Mouse (Mus musculus) limb, embryonic 14.5 days (tissue): ENCODE results near the gene Axin2. TPM values are rescaled to one million over a fixed set of nuclear protein-coding genes. Genes with fewer than 3 reads are reported as not detected.
A peak's percentile ranks its signal among the peaks of the same experiment; 100 is the strongest.

Source experiments
- ATAC-seq: fragments of 200-750 bp; cut with Nextera tagmentation; 2 replicates; pipeline ENCODE4 v1.8.0; 2017; ENCODE audit warnings: low read depth, moderate number of reproducible peaks, moderate TSS enrichment; ENCODE audit not compliant: low FRiP score
- DNase-seq: peaks from one replicate; pipeline ENCODE4 v3.0.0-alpha.2; 2015; ENCODE audit warnings: low spot score
- H3K27ac ChIP-seq: fragments of 300-500 bp; sonication (generic); replicated peaks from 2 replicates; pipeline ENCODE4 v1.5.1; 2014; ENCODE audit warnings: low read depth, mild to moderate bottlenecking, low read length, moderate library complexity, mixed read lengths
- H3K27me3 ChIP-seq: fragments of 300-500 bp; sonication (generic); 2 replicates; pipeline ENCODE4 v1.6.1; 2014; ENCODE audit warnings: low read length, mixed read lengths; ENCODE audit not compliant: control insufficient read depth, insufficient read depth
- H3K36me3 ChIP-seq: fragments of 300-500 bp; sonication (generic); 2 replicates; pipeline ENCODE4 v1.6.1; 2014; ENCODE audit warnings: mild to moderate bottlenecking, low read length, moderate library complexity, mixed read lengths; ENCODE audit not compliant: control insufficient read depth, insufficient read depth
- H3K4me1 ChIP-seq: fragments of 300-500 bp; sonication (generic); 2 replicates; pipeline ENCODE4 v1.6.1; 2014; ENCODE audit warnings: antibody characterized with exemption, low read length, mixed read lengths; ENCODE audit not compliant: control insufficient read depth, insufficient read depth
- H3K4me2 ChIP-seq: fragments of 300-500 bp; sonication (generic); replicated peaks from 2 replicates; pipeline ENCODE4 v1.6.1; 2014; ENCODE audit warnings: low read depth, mild to moderate bottlenecking, low read length, moderate library complexity; ENCODE audit not compliant: severe bottlenecking
- H3K4me3 ChIP-seq: fragments of 300-500 bp; sonication (generic); replicated peaks from 2 replicates; pipeline ENCODE4 v1.5.1; 2014; ENCODE audit warnings: low read length
- H3K9ac ChIP-seq: fragments of 300-500 bp; sonication (generic); 2 replicates; pipeline ENCODE4 v1.6.1; 2014; ENCODE audit warnings: mild to moderate bottlenecking, low read depth, low read length, moderate library complexity; ENCODE audit not compliant: severe bottlenecking
- H3K9me3 ChIP-seq: fragments of 300-500 bp; sonication (generic); 2 replicates; pipeline ENCODE4 v1.6.1; 2016; ENCODE audit warnings: low read length; ENCODE audit not compliant: control insufficient read depth
- POLR2A ChIP-seq: fragments of 200-500 bp; IDR thresholded peaks from 2 replicates; pipeline ENCODE4 v1.8.0; 2012; ENCODE audit warnings: inconsistent platforms, mild to moderate bottlenecking, moderate library complexity, borderline replicate concordance; ENCODE audit not compliant: insufficient read depth, insufficient read length; ENCODE audit errors: extremely low read depth
- WGBS: fragments of 180-500 bp; shearing (Covaris S2); extraction: QIAGEN DNeasy Blood & Tissue Kit; methylation state at CpG from one replicate; pipeline ENCODE4 v1.1.7; 2014; 5-methylcytosine and 5-hydroxymethylcytosine counted together
- polyA plus RNA-seq, 2 experiments: library from polyadenylated mRNA; depleted of rRNA in 1 of 2; stranded (reverse) in 1 of 2; unstranded in 1 of 2; fragments of >200 nt; fragmentation: Nextera tagmentation in 1 of 2; extraction: Ambion mirVana in 1 of 2; gene quantifications; 2 replicates each; pipeline versions ENCODE4 v1.2.1 to v1.2.3; 2012 to 2014

Gene Axin2
- polyA plus RNA-seq, 2 experiments, result 22.6 to 50.9 TPM

DNA sequence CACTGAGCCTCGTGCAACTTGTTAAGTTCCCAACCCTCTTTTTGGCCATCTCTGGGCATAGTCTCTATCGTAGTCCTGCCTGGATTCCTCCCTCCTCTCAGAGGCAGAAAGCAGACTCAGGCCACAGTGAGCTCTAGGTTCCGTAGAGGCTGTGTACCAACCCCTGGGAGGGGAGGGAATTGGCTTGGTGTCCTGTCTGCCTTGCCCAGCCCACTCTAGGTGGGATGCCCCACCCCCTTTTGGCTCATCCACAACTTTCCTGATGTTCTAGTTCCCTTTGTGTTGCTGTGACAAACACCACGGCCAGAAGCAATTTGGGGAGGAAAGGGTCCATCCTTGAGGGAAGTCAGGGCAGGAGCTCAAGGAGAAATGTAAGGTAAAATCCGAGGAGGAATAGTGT lies 39.0 kb downstream of the Axin2 start:
- no peak for TF ChIP-seq POLR2A
- 58% methylated on average over 5 of the region's 5 CpGs for WGBS
- Histone ChIP-seq H3K36me3 (no peaks in the 10 kb centered on the region), H3K27me3 (no peaks in the 10 kb centered on the region), H3K4me2 (no peak overlapping the region), H3K4me1 (peaks cover 18% of the 10 kb centered on the region), H3K9ac (no peak overlapping the region), H3K4me3 (no peak overlapping the region), H3K9me3 (no peaks in the 10 kb centered on the region), H3K27ac (no peak overlapping the region)
- ATAC-seq (no peak), DNase-seq (no peak)

DNA sequence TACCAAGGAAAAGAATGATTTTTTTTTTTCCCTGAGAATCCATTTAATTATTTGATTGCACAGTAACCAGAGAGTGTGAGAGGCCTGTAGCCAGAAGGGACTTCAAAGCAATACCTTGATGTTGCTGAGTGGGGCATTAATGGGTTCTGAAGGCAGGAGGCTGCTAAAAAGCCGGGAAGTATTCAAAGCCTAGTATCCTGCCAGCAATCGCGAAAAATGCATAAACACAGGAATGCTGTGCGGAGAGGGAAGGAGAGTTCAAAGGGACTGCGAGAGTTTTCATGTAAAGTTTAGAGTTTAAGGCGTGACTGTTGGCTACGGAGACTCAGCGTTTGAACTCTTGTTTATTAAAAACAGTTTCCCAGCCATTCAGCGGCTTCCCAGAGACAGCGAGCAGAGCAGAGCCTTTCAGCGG lies 41.5 kb downstream of the Axin2 start:
- peak overlapping the region; percentile 28; the same call in 1 of the 2 replicates for H3K4me2 ChIP-seq
- ATAC-seq, result peak; percentile 45; the same call in 1 of the 2 replicates
- under 1% methylated on average over 11 of the region's 11 CpGs for WGBS

DNA sequence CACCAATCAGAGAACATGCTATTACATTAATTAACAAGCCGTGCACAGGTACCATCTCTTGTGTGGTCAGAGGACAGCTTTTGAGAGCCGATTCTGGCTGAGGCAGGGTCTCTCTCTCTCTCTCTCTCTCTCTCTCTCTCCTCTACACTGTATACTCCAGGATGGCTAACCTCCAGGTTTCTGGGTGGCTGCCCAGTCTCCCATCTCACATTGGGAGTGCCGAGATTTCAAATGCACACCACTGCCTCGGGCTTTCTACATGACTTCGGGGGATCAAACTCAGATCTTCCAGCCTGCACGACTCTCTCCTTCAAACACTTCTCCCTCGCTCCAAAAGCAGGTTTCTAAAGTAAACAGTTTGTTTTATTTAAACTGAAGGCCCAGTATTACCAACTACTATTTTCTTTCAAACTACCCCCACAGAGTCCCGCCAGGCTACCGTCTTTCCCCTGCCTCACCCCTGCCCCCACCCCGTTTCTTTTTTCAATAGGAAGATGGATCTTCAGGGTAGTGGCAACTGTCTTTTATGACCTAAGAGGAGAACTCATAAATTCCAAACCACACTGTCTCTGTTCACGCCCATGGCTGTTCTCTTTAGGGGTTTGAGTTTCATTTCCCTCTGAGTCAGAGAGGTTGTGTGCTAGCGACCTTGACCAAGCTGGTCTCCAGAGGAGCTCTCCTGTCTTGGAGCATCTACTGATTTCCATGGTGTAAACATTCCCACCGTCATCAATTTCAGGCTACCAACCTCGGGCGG lies 43.5 kb downstream of the Axin2 start:
- H3K36me3 ChIP-seq, result no peaks in the 10 kb centered on the region
- peaks cover 18% of the 10 kb centered on the region for H3K4me1 ChIP-seq
- no peak for DNase-seq
- H3K9ac ChIP-seq, result no peak overlapping the region
- H3K4me3 ChIP-seq, result no peak overlapping the region
- no peak overlapping the region for H3K4me2 ChIP-seq
- 54% methylated on average over 15 of the region's 15 CpGs for WGBS
- peak overlapping the region; percentile 26; the same call in 1 of the 2 replicates for H3K27ac ChIP-seq
- H3K9me3 ChIP-seq, result no peaks in the 10 kb centered on the region
- no peak for TF ChIP-seq POLR2A
- no peak for ATAC-seq
- H3K27me3 ChIP-seq, result no peaks in the 10 kb centered on the region

More for the DNA sequence above, 41.5 kb downstream of the Axin2 start:
- TF ChIP-seq POLR2A, result no peak
- Histone ChIP-seq H3K4me3 (0 out of 2 replicates have a peak overlapping the region, but pooled peaks have one; percentile 4), H3K27me3 (no peaks in the 10 kb centered on the region), H3K4me1 (peaks cover 18% of the 10 kb centered on the region), H3K36me3 (no peaks in the 10 kb centered on the region), H3K9me3 (no peaks in the 10 kb centered on the region), H3K9ac (no peak overlapping the region), H3K27ac (peak overlapping the region; percentile 71; the same call in 1 of the 2 replicates)
- DNase-seq, result peak; percentile 77

GRCm38 (mm10) chr11:108965740-108966139 lies 45.6 kb downstream of the Axin2 start:
- 0 out of 2 replicates have a peak overlapping the region, but pooled peaks have one; percentile 43 for H3K27ac ChIP-seq
- TF ChIP-seq POLR2A, result no peak

DNA sequence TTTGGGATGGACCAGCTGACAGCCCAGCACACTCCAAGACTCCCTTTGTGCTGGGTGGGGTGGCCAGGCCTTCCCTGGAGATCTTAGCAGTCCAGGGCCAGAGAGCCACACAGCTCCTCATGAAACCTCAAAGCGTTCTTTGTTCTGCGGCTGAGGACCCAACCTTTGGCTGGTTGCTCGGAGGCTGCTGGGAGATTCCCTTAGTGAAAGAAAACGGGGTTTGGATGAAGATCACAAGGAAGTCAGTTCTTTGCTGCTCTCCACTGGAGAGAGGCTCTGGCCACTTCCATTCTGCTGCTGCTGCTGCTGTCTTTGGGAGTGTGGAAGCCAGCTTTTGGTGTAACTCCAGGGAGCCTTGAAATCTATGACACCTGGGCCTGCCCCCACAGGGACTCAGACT lies 53.3 kb downstream of the Axin2 start:
- H3K4me3 ChIP-seq, result no peak overlapping the region
- no peak for TF ChIP-seq POLR2A
- H3K4me1 ChIP-seq, result peaks cover 13% of the 10 kb centered on the region
- H3K27me3 ChIP-seq, result no peaks in the 10 kb centered on the region
- 61% methylated on average over 4 of the region's 4 CpGs for WGBS
- no peak overlapping the region for H3K9ac ChIP-seq
- no peak overlapping the region for H3K27ac ChIP-seq
- no peak overlapping the region for H3K4me2 ChIP-seq
- no peaks in the 10 kb centered on the region for H3K36me3 ChIP-seq
- DNase-seq (no peak), ATAC-seq (no peak)
- H3K9me3 ChIP-seq, result no peaks in the 10 kb centered on the region

More at GRCm38 (mm10) chr11:108965740-108966139, 45.6 kb downstream of the Axin2 start:
- no peaks in the 10 kb centered on the region for H3K36me3 ChIP-seq
- H3K9me3 ChIP-seq, result no peaks in the 10 kb centered on the region
- no peaks in the 10 kb centered on the region for H3K27me3 ChIP-seq
- 40% methylated on average over 6 of the region's 6 CpGs for WGBS
- ATAC-seq (no peak), DNase-seq (no peak)
- H3K4me2 ChIP-seq, result no peak overlapping the region
- peaks cover 18% of the 10 kb centered on the region for H3K4me1 ChIP-seq
- no peak overlapping the region for H3K9ac ChIP-seq
- no peak overlapping the region for H3K4me3 ChIP-seq
